Mouse (Mus musculus): ENCODE measurements around the gene Morn5. TPM values are rescaled to one million over a fixed set of nuclear protein-coding genes. Genes with fewer than 3 reads are reported as not detected.
A peak's percentile ranks its signal among the peaks of the same experiment; 100 is the strongest.

Morn5 gene
- polyA plus RNA-seq (2015; fragmentation: Nextera tagmentation; extraction: Ambion mirVana): not detected in 2 replicates

GRCm38 (mm10) chr2:36048748-36049566 lies at the start of gene Morn5, which contains the start of gene Ndufa8:
Gene Morn5, plus strand, starts transcription at chr2:36049458.
Gene Ndufa8, minus strand, starts transcription at chr2:36049406.
- H3K4me1 ChIP-seq (replicated peaks): peaks cover 26% of the 10 kb centered on the region
- H3K36me3 ChIP-seq: peaks cover 11% of the 10 kb centered on the region
- no peaks in the 10 kb centered on the region for H3K9me3 ChIP-seq (replicated peaks)
- H3K27ac ChIP-seq: 0 out of 2 replicates have a peak within 1 kb of the TSS, but pooled peaks have one; percentile 40
- under 1% methylated on average over 44 of the region's 44 CpGs for WGBS (ENCODE audit: insufficient replicate concordance)
- H3K9ac ChIP-seq: peak within 1 kb of the TSS; percentile 83
- peak; percentile 95 for ATAC-seq (ENCODE audit: low read depth)
- H3K27me3 ChIP-seq: peaks cover 7% of the 10 kb centered on the region
- peak; percentile 98 for DNase-seq
- peak within 1 kb of the TSS; percentile 81 for H3K4me3 ChIP-seq (replicated peaks)
- peak within 1 kb of the TSS; percentile 82 for H3K4me2 ChIP-seq

- Histone ChIP-seq H3K9me3 (replicated peaks) (no peaks in the 10 kb centered on the region), H3K4me2 (no peak overlapping the region), H3K27ac (no peak overlapping the region), H3K27me3 (no peaks in the 10 kb centered on the region), H3K36me3 (no peaks in the 10 kb centered on the region), H3K4me1 (replicated peaks) (no peaks in the 10 kb centered on the region), H3K4me3 (replicated peaks) (no peak overlapping the region), H3K9ac (no peak overlapping the region)
- WGBS (ENCODE audit: insufficient replicate concordance): 23% methylated on average over 1 of the region's 1 CpGs
- DNase-seq (no peak), ATAC-seq (ENCODE audit: low read depth) (no peak)
These were observed 48.9 kb upstream of the Morn5 start for GRCm38 (mm10) chr2:36000390-36000789.

- Histone ChIP-seq H3K36me3 (no peaks in the 10 kb centered on the region), H3K27ac (no peak overlapping the region), H3K4me1 (replicated peaks) (peaks cover 8% of the 10 kb centered on the region; the same call in 1 of the 2 replicates), H3K9me3 (replicated peaks) (no peaks in the 10 kb centered on the region), H3K4me3 (replicated peaks) (no peak overlapping the region), H3K27me3 (0 out of 2 replicates have a peak, but pooled peaks cover 6% of the 10 kb centered on the region), H3K4me2 (no peak overlapping the region), H3K9ac (no peak overlapping the region)
- 43% methylated on average over 6 of the region's 6 CpGs for WGBS (ENCODE audit: insufficient replicate concordance)
- no peak for DNase-seq
- no peak for ATAC-seq (ENCODE audit: low read depth)
These were observed 47.1 kb upstream of the Morn5 start for GRCm38 (mm10) chr2:36002188-36002587.

- Histone ChIP-seq H3K9me3 (replicated peaks) (no peaks in the 10 kb centered on the region), H3K9ac (no peak overlapping the region), H3K4me3 (replicated peaks) (no peak overlapping the region), H3K36me3 (no peaks in the 10 kb centered on the region), H3K4me2 (no peak overlapping the region), H3K27ac (no peak overlapping the region), H3K27me3 (peaks cover 42% of the 10 kb centered on the region), H3K4me1 (replicated peaks) (peaks cover 19% of the 10 kb centered on the region)
- DNase-seq (no peak), ATAC-seq (ENCODE audit: low read depth) (no peak)
- WGBS (ENCODE audit: insufficient replicate concordance): 19% methylated on average over 1 of the region's 1 CpGs
These were observed 41.2 kb upstream of the Morn5 start for GRCm38 (mm10) chr2:36008071-36008470.

- Histone ChIP-seq H3K4me2 (no peak overlapping the region), H3K27me3 (peaks cover 51% of the 10 kb centered on the region), H3K4me3 (replicated peaks) (no peak overlapping the region), H3K9ac (no peak overlapping the region), H3K27ac (no peak overlapping the region), H3K36me3 (no peaks in the 10 kb centered on the region), H3K4me1 (replicated peaks) (peaks cover 19% of the 10 kb centered on the region), H3K9me3 (replicated peaks) (no peaks in the 10 kb centered on the region)
- DNase-seq (peak; percentile 23), ATAC-seq (ENCODE audit: low read depth) (0 out of 2 replicates have a peak, but pooled peaks have one; percentile 23)
- 17% methylated on average over 4 of the region's 4 CpGs for WGBS (ENCODE audit: insufficient replicate concordance)
These were observed 39.9 kb upstream of the Morn5 start for GRCm38 (mm10) chr2:36009386-36009785.

GRCm38 (mm10) chr2:36010579-36010978 lies 38.7 kb upstream of the Morn5 start:
- peaks cover 19% of the 10 kb centered on the region for H3K4me1 ChIP-seq (replicated peaks)
- no peak for ATAC-seq (ENCODE audit: low read depth)
- H3K9ac ChIP-seq: no peak overlapping the region
- H3K27me3 ChIP-seq: peaks cover 51% of the 10 kb centered on the region
- no peak overlapping the region for H3K4me2 ChIP-seq
- DNase-seq: no peak
- no peak overlapping the region for H3K27ac ChIP-seq
- H3K9me3 ChIP-seq (replicated peaks): no peaks in the 10 kb centered on the region
- no peak overlapping the region for H3K4me3 ChIP-seq (replicated peaks)
- H3K36me3 ChIP-seq: no peaks in the 10 kb centered on the region
- WGBS (ENCODE audit: insufficient replicate concordance): 39% methylated on average over 8 of the region's 8 CpGs

- Histone ChIP-seq H3K4me2 (peak overlapping the region; percentile 61), H3K27me3 (peaks cover 46% of the 10 kb centered on the region), H3K4me3 (replicated peaks) (peak overlapping the region; percentile 39), H3K36me3 (no peaks in the 10 kb centered on the region), H3K4me1 (replicated peaks) (peaks cover 17% of the 10 kb centered on the region), H3K9ac (peak overlapping the region; percentile 13; the same call in 1 of the 2 replicates), H3K27ac (no peak overlapping the region), H3K9me3 (replicated peaks) (no peaks in the 10 kb centered on the region)
- DNase-seq: no peak
- ATAC-seq (ENCODE audit: low read depth): no peak
- under 1% methylated on average over 44 of the region's 44 CpGs for WGBS (ENCODE audit: insufficient replicate concordance)
These were observed 37.9 kb upstream of the Morn5 start for GRCm38 (mm10) chr2:36011331-36011825.

- Histone ChIP-seq H3K9ac (no peak overlapping the region), H3K36me3 (no peaks in the 10 kb centered on the region), H3K4me2 (no peak overlapping the region), H3K27me3 (peaks cover 44% of the 10 kb centered on the region), H3K4me1 (replicated peaks) (peaks cover 10% of the 10 kb centered on the region), H3K9me3 (replicated peaks) (no peaks in the 10 kb centered on the region), H3K27ac (no peak overlapping the region), H3K4me3 (replicated peaks) (no peak overlapping the region)
- WGBS (ENCODE audit: insufficient replicate concordance): 39% methylated on average over 12 of the region's 12 CpGs
- ATAC-seq (ENCODE audit: low read depth): no peak
- DNase-seq: no peak
These were observed 36.2 kb upstream of the Morn5 start for GRCm38 (mm10) chr2:36013010-36013409.

- H3K27ac ChIP-seq: no peak overlapping the region
- H3K4me1 ChIP-seq (replicated peaks): no peaks in the 10 kb centered on the region; the same call in 1 of the 2 replicates
- H3K27me3 ChIP-seq: peaks cover 19% of the 10 kb centered on the region
- H3K4me3 ChIP-seq (replicated peaks): no peak overlapping the region
- peak overlapping the region; percentile 9; the same call in 1 of the 2 replicates for H3K4me2 ChIP-seq
- ATAC-seq (ENCODE audit: low read depth) (no peak), DNase-seq (peak; percentile 20)
- H3K36me3 ChIP-seq: no peaks in the 10 kb centered on the region
- 15% methylated on average over 32 of the region's 32 CpGs for WGBS (ENCODE audit: insufficient replicate concordance)
- no peak overlapping the region for H3K9ac ChIP-seq
- no peaks in the 10 kb centered on the region for H3K9me3 ChIP-seq (replicated peaks)
These were observed 27.7 kb upstream of the Morn5 start for GRCm38 (mm10) chr2:36021385-36022159.

- no peaks in the 10 kb centered on the region; the same call in 1 of the 2 replicates for H3K4me1 ChIP-seq (replicated peaks)
- no peak overlapping the region for H3K4me3 ChIP-seq (replicated peaks)
- DNase-seq: no peak
- peaks cover 19% of the 10 kb centered on the region for H3K27me3 ChIP-seq
- no peaks in the 10 kb centered on the region for H3K36me3 ChIP-seq
- no peaks in the 10 kb centered on the region for H3K9me3 ChIP-seq (replicated peaks)
- no peak overlapping the region for H3K27ac ChIP-seq
- 23% methylated on average over 3 of the region's 3 CpGs for WGBS (ENCODE audit: insufficient replicate concordance)
- no peak overlapping the region for H3K4me2 ChIP-seq
- H3K9ac ChIP-seq: no peak overlapping the region
- no peak for ATAC-seq (ENCODE audit: low read depth)
These were observed 26.0 kb upstream of the Morn5 start for GRCm38 (mm10) chr2:36023291-36023690.

GRCm38 (mm10) chr2:36032884-36033283 lies 16.4 kb upstream of the Morn5 start:
- Histone ChIP-seq H3K4me2 (no peak overlapping the region), H3K9ac (no peak overlapping the region), H3K9me3 (replicated peaks) (no peaks in the 10 kb centered on the region), H3K4me1 (replicated peaks) (peaks cover 4% of the 10 kb centered on the region; the same call in 1 of the 2 replicates), H3K27me3 (no peaks in the 10 kb centered on the region), H3K36me3 (peaks cover 22% of the 10 kb centered on the region), H3K27ac (no peak overlapping the region), H3K4me3 (replicated peaks) (no peak overlapping the region)
- 41% methylated on average over 7 of the region's 7 CpGs for WGBS (ENCODE audit: insufficient replicate concordance)
- DNase-seq (no peak), ATAC-seq (ENCODE audit: low read depth) (no peak)

All from liver, embryonic 13.5 days (tissue).